ENCODE assay signal across 12 mouse cellular contexts in the genomic region with DNA sequence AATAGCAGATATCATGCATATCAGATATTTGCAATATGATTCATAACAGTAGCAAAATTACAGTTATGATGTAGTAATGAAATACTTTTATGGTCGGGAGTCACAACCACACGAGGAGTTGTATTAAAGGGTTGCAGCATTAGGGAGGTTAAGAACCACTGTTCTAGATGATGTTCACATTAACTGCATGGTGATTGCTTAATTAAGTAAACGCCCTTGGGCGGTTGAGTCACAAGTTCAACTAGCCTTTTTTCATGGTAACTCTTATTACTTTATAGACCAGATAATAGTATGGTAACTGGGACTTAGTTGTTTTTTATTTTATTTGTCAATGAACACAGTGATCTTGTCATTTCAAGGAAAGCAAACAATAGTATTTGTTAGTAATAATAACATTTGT. TPM values are rescaled to one million over a fixed set of nuclear protein-coding genes. Genes with fewer than 3 reads are reported as not detected.
"Had no signal": no experiment of that assay in that cellular context is flagged by ENCODE, and none has a peak within 500 bp of the region (broad histone marks: within the 10 kb centered on the region; RNA-seq: fewer than 3 reads in every experiment).

No protein-coding gene starts in this region.

- ATAC-seq: midbrain, embryonic 13.5 days; midbrain, embryonic 15.5 days had no signal

- DNase-seq: lung, adult 18-20 months; lung, embryonic 14.5 days; lung, postnatal 10 days; lung, postnatal 4 days; right cerebral cortex, postnatal 14 days; thymus, adult 2 months; thymus, postnatal 25 days; thymus, postnatal 4 days had no signal

RNA-seq across cellular contexts. Expression of a gene that starts 56.3 kb away (rescaled TPM):
- total RNA-seq: midbrain, postnatal 0 days; neutrophil, adult 5-6 weeks had no signal
